Mouse (Mus musculus): Measurements from ENCODE around the gene H2-Q10.

The H2-Q10 gene

DNA sequence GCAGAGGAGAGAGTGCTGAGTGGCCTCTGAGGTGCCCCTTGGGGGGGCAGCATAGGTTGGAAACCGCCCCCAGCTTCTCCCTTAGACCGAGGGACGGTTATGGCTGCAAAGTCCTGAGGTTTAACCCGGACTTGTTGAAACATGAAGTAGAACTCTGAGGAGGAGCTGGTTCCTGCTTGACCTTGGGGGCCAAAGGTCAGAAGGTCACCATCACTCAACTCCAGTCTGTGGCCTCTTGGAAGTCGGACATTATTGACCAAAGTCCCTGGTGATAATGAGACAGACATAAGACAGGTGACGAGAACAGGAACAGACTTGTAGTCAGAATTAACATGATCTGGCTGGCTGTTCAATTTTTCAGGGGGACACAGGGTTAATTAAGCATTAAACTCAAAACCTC lies 44.9 kb downstream of the H2-Q10 start:
- no peak for DNase-seq (ENCODE audit: extremely low read depth, low read depth)

DNA sequence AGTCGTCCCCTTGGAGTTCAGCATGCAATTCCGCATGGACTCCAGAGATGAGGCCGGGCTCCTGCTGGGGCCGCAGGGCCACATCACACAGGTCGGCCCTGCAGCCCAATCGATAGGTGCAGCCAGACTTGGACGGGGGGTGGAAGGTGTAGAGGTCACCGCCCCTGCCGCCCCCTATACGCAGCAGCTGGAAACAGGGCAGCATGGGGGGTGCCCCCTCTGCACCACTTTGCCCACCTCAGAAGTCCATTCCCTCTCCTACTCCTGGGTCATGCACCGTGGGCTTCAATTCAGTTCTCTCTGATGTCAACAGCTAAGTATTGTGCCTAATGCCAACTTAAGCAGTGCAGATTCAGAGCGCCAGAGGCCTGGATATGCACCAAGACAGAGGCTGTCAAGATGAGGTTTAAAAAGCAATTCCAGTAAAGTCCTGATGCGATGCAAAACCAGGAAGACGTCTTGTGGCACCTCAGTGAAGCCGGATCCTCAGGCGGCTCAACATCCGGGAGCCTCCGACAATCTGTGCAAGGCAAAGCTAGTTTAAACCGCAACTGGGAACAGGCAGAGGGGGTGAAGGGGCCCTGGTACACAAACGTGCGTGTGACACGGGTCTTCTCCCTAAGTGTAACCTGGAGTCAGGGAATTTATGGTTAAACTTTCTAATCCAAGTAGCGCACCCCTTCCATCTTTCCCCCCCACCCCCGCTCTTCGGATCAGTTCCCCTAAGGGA lies 46.2 kb downstream of the H2-Q10 start:
- DNase-seq (ENCODE audit: extremely low read depth, low read depth): peak; percentile 23

DNA sequence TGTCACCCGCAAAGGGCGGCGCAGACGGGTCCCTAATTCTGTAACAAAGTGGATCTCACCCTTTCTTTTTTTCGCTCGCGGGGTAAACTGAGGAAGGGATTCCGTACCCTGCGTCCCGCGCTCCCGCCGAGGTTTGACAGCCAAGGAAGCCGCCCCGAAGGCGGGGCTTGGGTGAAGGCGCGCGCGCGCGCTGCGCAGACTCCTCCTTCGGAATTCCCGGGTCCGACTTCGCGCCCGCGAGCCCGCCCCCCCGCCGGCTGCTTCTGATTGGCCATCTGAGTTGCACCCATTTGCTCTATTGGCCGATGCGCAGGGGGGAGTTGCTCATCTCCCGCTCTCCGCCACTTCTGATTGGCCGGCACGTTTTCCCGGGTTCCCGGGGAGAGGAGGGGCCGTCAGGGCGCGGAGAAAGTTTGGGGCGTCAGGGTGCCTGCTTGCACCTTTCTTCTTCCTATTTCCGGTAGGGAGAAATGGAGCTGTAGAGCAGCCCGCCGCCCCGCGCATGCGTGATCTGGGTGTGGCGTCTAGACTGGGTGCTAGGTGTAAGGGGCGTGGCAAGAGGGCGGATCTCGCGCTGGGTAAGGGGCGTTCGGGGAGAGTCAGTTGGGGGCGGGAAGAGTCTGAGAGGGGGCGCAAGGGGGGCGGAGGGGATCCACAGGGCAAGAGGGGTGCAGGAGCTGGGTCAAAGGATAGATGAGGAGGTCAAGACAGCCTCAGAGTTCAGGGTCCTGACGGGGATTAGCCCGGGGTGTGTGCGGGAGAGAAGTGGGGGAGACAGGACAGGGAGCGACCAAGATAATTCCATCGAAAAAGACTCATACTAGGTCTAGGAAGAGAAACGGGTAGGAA lies 47.0 kb downstream of the H2-Q10 start, which contains the start of the genes Tcf19 and Cchcr1:
Gene Tcf19, minus strand, starts transcription at position 173 of the 849 bp plus-strand sequence.
Gene Cchcr1, plus strand, starts transcription at position 449 of the 849 bp plus-strand sequence.
- peak; percentile 96 for DNase-seq (ENCODE audit: extremely low read depth, low read depth)

DNA sequence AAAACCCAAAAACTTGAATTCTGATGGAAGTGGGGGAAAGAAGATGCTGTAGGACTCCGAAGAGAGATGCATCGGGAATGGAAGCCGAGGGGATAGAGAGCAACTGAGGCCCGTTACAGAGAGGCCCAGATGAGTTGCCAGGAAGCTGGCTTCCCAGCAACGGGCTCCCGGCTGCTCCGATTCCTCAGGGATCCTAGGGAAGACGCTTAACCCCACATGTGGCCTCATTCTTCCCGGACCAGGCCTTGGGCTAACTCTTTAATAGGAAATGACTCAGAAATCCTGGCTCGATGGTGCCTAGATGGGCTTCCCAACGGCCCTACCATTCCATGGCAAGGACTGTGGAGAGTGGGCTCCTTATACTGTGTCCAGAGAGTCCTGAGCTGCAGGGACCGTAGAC lies 47.6 kb downstream of the H2-Q10 start:
- DNase-seq (ENCODE audit: extremely low read depth, low read depth): peak; percentile 22

Measured in MEL-GATA-1-ER (cell line).